Mouse (Mus musculus) cerebellum, postnatal 25 days (tissue): ENCODE data around the gene Pdpk1.
A peak's percentile ranks its signal among the peaks of the same experiment; 100 is the strongest.

Source experiments
- DNase-seq, 2 experiments: peaks; one replicate each; pipeline ENCODE4 v3.0.0; 2021; ENCODE audit warnings: mixed read lengths in 2 of 2

The Pdpk1 gene

GRCm38 (mm10) chr17:24150824-24151223 lies at the start of gene Pdpk1:
Gene Pdpk1, minus strand, starts transcription at chr17:24150924.
- DNase-seq = no peak

GRCm38 (mm10) chr17:24199741-24200140 lies 49.0 kb upstream of the Pdpk1 start:
- DNase-seq = peak; percentile 44

- DNase-seq = peak; percentile 69
Measured at GRCm38 (mm10) chr17:24199252-24199651, 48.5 kb upstream of the Pdpk1 start.

- peak; percentile 48 to 56 for DNase-seq
Measured at GRCm38 (mm10) chr17:24197032-24197824, 46.5 kb upstream of the Pdpk1 start.

- DNase-seq = no peak
Measured at GRCm38 (mm10) chr17:24195349-24195748, 44.6 kb upstream of the Pdpk1 start.

- no peak for DNase-seq
Measured at GRCm38 (mm10) chr17:24193769-24194168, 43.0 kb upstream of the Pdpk1 start.

- no peak for DNase-seq
Measured at GRCm38 (mm10) chr17:24193268-24193667, 42.5 kb upstream of the Pdpk1 start.

GRCm38 (mm10) chr17:24192848-24193247 lies 42.1 kb upstream of the Pdpk1 start:
- no peak for DNase-seq

- no peak for DNase-seq
Measured at GRCm38 (mm10) chr17:24191481-24191880, 40.8 kb upstream of the Pdpk1 start.

GRCm38 (mm10) chr17:24190934-24191333 lies 40.2 kb upstream of the Pdpk1 start:
- DNase-seq = no peak

GRCm38 (mm10) chr17:24174259-24174658 lies 23.5 kb upstream of the Pdpk1 start:
- DNase-seq = no peak

- DNase-seq = peak; percentile 78 to 85
Measured at GRCm38 (mm10) chr17:24173423-24173822, 22.7 kb upstream of the Pdpk1 start.

GRCm38 (mm10) chr17:24171738-24172137 lies 21.0 kb upstream of the Pdpk1 start:
- DNase-seq = no peak

- no peak for DNase-seq
Measured at GRCm38 (mm10) chr17:24170729-24171128, 20.0 kb upstream of the Pdpk1 start.

- DNase-seq = peak in 1 of 2 experiments; percentile 32
Measured at GRCm38 (mm10) chr17:24170125-24170524, 19.4 kb upstream of the Pdpk1 start.

GRCm38 (mm10) chr17:24169317-24170065 lies 18.8 kb upstream of the Pdpk1 start, which contains the start of gene Atp6v0c:
Gene Atp6v0c, minus strand, starts transcription at chr17:24169702.
- DNase-seq = peak; percentile 98 to 99

GRCm38 (mm10) chr17:24168590-24169277 lies 18.0 kb upstream of the Pdpk1 start:
- peak in 1 of 2 experiments; percentile 81 for DNase-seq

- DNase-seq = no peak
Measured at GRCm38 (mm10) chr17:24167891-24168505, 17.3 kb upstream of the Pdpk1 start.

GRCm38 (mm10) chr17:24167120-24167519 lies 16.4 kb upstream of the Pdpk1 start:
- DNase-seq = no peak

- no peak for DNase-seq
Measured at GRCm38 (mm10) chr17:24164566-24165259, 14.0 kb upstream of the Pdpk1 start.

GRCm38 (mm10) chr17:24163176-24163962 lies 12.6 kb upstream of the Pdpk1 start, which contains the start of gene Amdhd2:
Gene Amdhd2, minus strand, starts transcription at chr17:24163766.
- peak; percentile 94 to 98 for DNase-seq
